Mouse (Mus musculus) B cell, adult 2 months (primary cell): ENCODE data around the gene Srf.
A peak's percentile ranks its signal among the peaks of the same experiment; 100 is the strongest.
"Not testable (repeated sequence)": the region's sequence is repeated elsewhere in the genome, so short reads cannot be mapped to it uniquely, and the experiment has no call there.

Source experiments
- DNase-seq, 2 experiments: peaks; one replicate each; pipeline ENCODE4 v3.0.0; 2022

The Srf gene

GRCm38 (mm10) chr17:46555673-46556583 is at the start of gene Srf:
TSS of gene Srf (minus strand) at chr17:46556175.
- peak; percentile 93 to 96 for DNase-seq

- DNase-seq, result no peak
These were observed 49.2 kb upstream of the Srf start for GRCm38 (mm10) chr17:46605126-46605525.

GRCm38 (mm10) chr17:46603229-46603628 is 47.3 kb upstream of the Srf start:
- no peak for DNase-seq

- no peak for DNase-seq
These were observed 46.2 kb upstream of the Srf start for GRCm38 (mm10) chr17:46602212-46602611.

- no peak for DNase-seq
These were observed 44.6 kb upstream of the Srf start for GRCm38 (mm10) chr17:46600569-46600968.

GRCm38 (mm10) chr17:46598963-46599362 is 43.0 kb upstream of the Srf start:
- DNase-seq, result no peak

GRCm38 (mm10) chr17:46597956-46598355 is 42.0 kb upstream of the Srf start:
- no peak for DNase-seq

GRCm38 (mm10) chr17:46595336-46595735 is 39.4 kb upstream of the Srf start:
- no peak for DNase-seq

GRCm38 (mm10) chr17:46594606-46595005 is 38.6 kb upstream of the Srf start:
- DNase-seq, result no peak

- DNase-seq, result no peak
These were observed 37.1 kb upstream of the Srf start for GRCm38 (mm10) chr17:46593124-46593523.

- no peak for DNase-seq
These were observed 35.4 kb upstream of the Srf start for GRCm38 (mm10) chr17:46591406-46591805.

- DNase-seq, result no peak
These were observed 34.5 kb upstream of the Srf start for GRCm38 (mm10) chr17:46590439-46590838.

- no peak for DNase-seq
These were observed 33.8 kb upstream of the Srf start for GRCm38 (mm10) chr17:46589635-46590314.

- no peak for DNase-seq
These were observed 32.9 kb upstream of the Srf start for GRCm38 (mm10) chr17:46588913-46589312.

- DNase-seq, result no peak
These were observed 32.2 kb upstream of the Srf start for GRCm38 (mm10) chr17:46588173-46588572.

- no peak for DNase-seq
These were observed 30.4 kb upstream of the Srf start for GRCm38 (mm10) chr17:46586327-46586726.

- DNase-seq, result no peak
These were observed 22.7 kb upstream of the Srf start for GRCm38 (mm10) chr17:46578650-46579049.

- peak; percentile 44 to 49 for DNase-seq
These were observed 20.1 kb upstream of the Srf start for GRCm38 (mm10) chr17:46576070-46576469.

- no peak for DNase-seq
These were observed 18.6 kb upstream of the Srf start for GRCm38 (mm10) chr17:46574535-46574934.

- no peak for DNase-seq
These were observed 15.0 kb upstream of the Srf start for GRCm38 (mm10) chr17:46571005-46571404.

GRCm38 (mm10) chr17:46559146-46559545 is 3.2 kb upstream of the Srf start:
- DNase-seq, result no peak

- DNase-seq, result no peak
These were observed 2.2 kb upstream of the Srf start for GRCm38 (mm10) chr17:46558151-46558550.

- DNase-seq, result not testable (repeated sequence)
These were observed 1.3 kb upstream of the Srf start for GRCm38 (mm10) chr17:46557321-46557720.

- DNase-seq, result no peak
These were observed 590 bp upstream of the Srf start for GRCm38 (mm10) chr17:46556584-46556945.
